Mouse (Mus musculus) lung, embryonic 16.5 days (tissue): ENCODE measurements around the gene Slc6a19. TPM values are rescaled to one million over a fixed set of nuclear protein-coding genes. Genes with fewer than 3 reads are reported as not detected.
A peak's percentile ranks its signal among the peaks of the same experiment; 100 is the strongest.
"Not testable (repeated sequence)": the region's sequence is repeated elsewhere in the genome, so short reads cannot be mapped to it uniquely, and the experiment has no call there.

ENCODE experiments used
- ATAC-seq: fragments of 200-750 bp; cut with Nextera tagmentation; 2 replicates; pipeline ENCODE4 v1.8.0; 2017; ENCODE audit warnings: low read depth, mild to moderate bottlenecking, moderate library complexity
- H3K27ac ChIP-seq: fragments of 300-500 bp; sonication (generic); 2 replicates; pipeline ENCODE4 v1.5.1; 2014; ENCODE audit warnings: mild to moderate bottlenecking, control low read depth, low read length
- H3K27me3 ChIP-seq: fragments of 300-500 bp; sonication (generic); 2 replicates; pipeline ENCODE4 v1.6.1; 2014; ENCODE audit warnings: low read depth, low read length, mixed read lengths; ENCODE audit not compliant: control insufficient read depth, insufficient read depth
- H3K36me3 ChIP-seq: fragments of 300-500 bp; sonication (generic); 2 replicates; pipeline ENCODE4 v1.6.1; 2014; ENCODE audit warnings: low read length; ENCODE audit not compliant: control insufficient read depth, insufficient read depth
- H3K4me1 ChIP-seq: fragments of 300-500 bp; sonication (generic); replicated peaks from 2 replicates; pipeline ENCODE4 v1.6.1; 2014; ENCODE audit warnings: low read length, mixed read lengths; ENCODE audit not compliant: control insufficient read depth, insufficient read depth
- H3K4me2 ChIP-seq: fragments of 300-500 bp; sonication (generic); 2 replicates; pipeline ENCODE4 v1.6.1; 2014; ENCODE audit warnings: low read depth, low read length, control low read depth
- H3K4me3 ChIP-seq: fragments of 300-500 bp; sonication (generic); 2 replicates; pipeline ENCODE4 v1.5.1; 2014; ENCODE audit warnings: mild to moderate bottlenecking, low read length, control low read depth
- H3K9ac ChIP-seq: fragments of 300-500 bp; sonication (generic); 2 replicates; pipeline ENCODE4 v1.6.1; 2014; ENCODE audit warnings: low read length, control low read depth
- H3K9me3 ChIP-seq: fragments of 300-500 bp; sonication (generic); 2 replicates; pipeline ENCODE4 v1.6.1; 2016; ENCODE audit warnings: low read length; ENCODE audit not compliant: control insufficient read depth
- WGBS: fragments of 180-500 bp; shearing (Covaris S2); extraction: QIAGEN DNeasy Blood & Tissue Kit; methylation state at CpG from one replicate; pipeline ENCODE4 v1.1.7; 2014; 5-methylcytosine and 5-hydroxymethylcytosine counted together
- polyA plus RNA-seq: library from polyadenylated mRNA; unstranded; fragments of >200 nt; fragmentation: Nextera tagmentation; extraction: Ambion mirVana; gene quantifications from 2 replicates; pipeline ENCODE4 v1.2.1, GENCODE M21; 2015

The Slc6a19 gene
- polyA plus RNA-seq, 1 experiment from 2014 or later, result not detected

GRCm38 (mm10) chr13:73720241-73720640 lies 15.6 kb upstream of the Slc6a19 start:
- Histone ChIP-seq H3K4me3 (no peak overlapping the region), H3K27ac (no peak overlapping the region), H3K36me3 (no peaks in the 10 kb centered on the region), H3K27me3 (no peaks in the 10 kb centered on the region), H3K4me2 (no peak overlapping the region), H3K9ac (no peak overlapping the region), H3K4me1 (no peaks in the 10 kb centered on the region), H3K9me3 (no peaks in the 10 kb centered on the region)
- ATAC-seq, result no peak
- 76% methylated on average over 4 of the region's 4 CpGs for WGBS

GRCm38 (mm10) chr13:73718225-73718624 lies 13.6 kb upstream of the Slc6a19 start:
- Histone ChIP-seq H3K9ac (no peak overlapping the region), H3K36me3 (no peaks in the 10 kb centered on the region), H3K27ac (no peak overlapping the region), H3K4me3 (no peak overlapping the region), H3K27me3 (no peaks in the 10 kb centered on the region), H3K9me3 (no peaks in the 10 kb centered on the region), H3K4me2 (no peak overlapping the region), H3K4me1 (no peaks in the 10 kb centered on the region)
- peak; percentile 45; the same call in 1 of the 2 replicates for ATAC-seq
- WGBS, result 0% methylated on average over 2 of the region's 2 CpGs

GRCm38 (mm10) chr13:73714020-73714419 lies 9.4 kb upstream of the Slc6a19 start:
- H3K27me3 ChIP-seq, result no peaks in the 10 kb centered on the region
- H3K9me3 ChIP-seq, result no peaks in the 10 kb centered on the region
- H3K9ac ChIP-seq, result no peak overlapping the region
- H3K27ac ChIP-seq, result no peak overlapping the region
- 57% methylated on average over 2 of the region's 2 CpGs for WGBS
- no peak overlapping the region for H3K4me3 ChIP-seq
- H3K4me2 ChIP-seq, result no peak overlapping the region
- no peaks in the 10 kb centered on the region for H3K36me3 ChIP-seq
- no peaks in the 10 kb centered on the region for H3K4me1 ChIP-seq
- ATAC-seq, result no peak

- H3K9ac ChIP-seq, result no peak overlapping the region
- WGBS, result 62% methylated on average over 4 of the region's 4 CpGs
- no peaks in the 10 kb centered on the region for H3K4me1 ChIP-seq
- H3K4me3 ChIP-seq, result no peak overlapping the region
- H3K4me2 ChIP-seq, result no peak overlapping the region
- no peaks in the 10 kb centered on the region for H3K27me3 ChIP-seq
- no peaks in the 10 kb centered on the region for H3K9me3 ChIP-seq
- no peak overlapping the region for H3K27ac ChIP-seq
- no peak for ATAC-seq
- H3K36me3 ChIP-seq, result no peaks in the 10 kb centered on the region
Measured at GRCm38 (mm10) chr13:73713204-73713603, 8.5 kb upstream of the Slc6a19 start.

- H3K4me2 ChIP-seq, result no peak overlapping the region
- H3K27me3 ChIP-seq, result no peaks in the 10 kb centered on the region
- H3K27ac ChIP-seq, result no peak overlapping the region
- H3K36me3 ChIP-seq, result no peaks in the 10 kb centered on the region
- no peak overlapping the region for H3K4me3 ChIP-seq
- no peak overlapping the region for H3K9ac ChIP-seq
- H3K9me3 ChIP-seq, result no peaks in the 10 kb centered on the region
- H3K4me1 ChIP-seq, result no peaks in the 10 kb centered on the region
- 62% methylated on average over 3 of the region's 3 CpGs for WGBS
- ATAC-seq, result no peak
Measured at GRCm38 (mm10) chr13:73712228-73712627, 7.6 kb upstream of the Slc6a19 start.

GRCm38 (mm10) chr13:73711803-73712202 lies 7.1 kb upstream of the Slc6a19 start:
- no peaks in the 10 kb centered on the region for H3K4me1 ChIP-seq
- H3K9ac ChIP-seq, result no peak overlapping the region
- H3K27me3 ChIP-seq, result no peaks in the 10 kb centered on the region
- no peaks in the 10 kb centered on the region for H3K9me3 ChIP-seq
- WGBS, result 82% methylated on average over 5 of the region's 5 CpGs
- H3K4me2 ChIP-seq, result no peak overlapping the region
- H3K36me3 ChIP-seq, result no peaks in the 10 kb centered on the region
- no peak overlapping the region for H3K27ac ChIP-seq
- no peak for ATAC-seq
- H3K4me3 ChIP-seq, result no peak overlapping the region

- Histone ChIP-seq H3K36me3 (no peaks in the 10 kb centered on the region), H3K4me1 (no peaks in the 10 kb centered on the region), H3K27ac (no peak overlapping the region), H3K4me3 (no peak overlapping the region), H3K9ac (no peak overlapping the region), H3K4me2 (no peak overlapping the region), H3K27me3 (no peaks in the 10 kb centered on the region), H3K9me3 (no peaks in the 10 kb centered on the region)
- ATAC-seq, result no peak
- 86% methylated on average over 5 of the region's 5 CpGs for WGBS
Measured at GRCm38 (mm10) chr13:73711221-73711620, 6.6 kb upstream of the Slc6a19 start.

GRCm38 (mm10) chr13:73709491-73709890 lies 4.8 kb upstream of the Slc6a19 start:
- no peak overlapping the region for H3K4me3 ChIP-seq
- WGBS, result 36% methylated on average over 6 of the region's 6 CpGs
- H3K36me3 ChIP-seq, result no peaks in the 10 kb centered on the region
- ATAC-seq, result no peak
- no peak overlapping the region for H3K9ac ChIP-seq
- H3K4me2 ChIP-seq, result no peak overlapping the region
- H3K27me3 ChIP-seq, result no peaks in the 10 kb centered on the region
- H3K9me3 ChIP-seq, result no peaks in the 10 kb centered on the region
- no peaks in the 10 kb centered on the region for H3K4me1 ChIP-seq
- H3K27ac ChIP-seq, result no peak overlapping the region

- H3K27me3 ChIP-seq, ATAC-seq: not testable (repeated sequence)
- 50% methylated on average over 4 of the region's 4 CpGs for WGBS
Measured at GRCm38 (mm10) chr13:73703486-73703885, 1.2 kb downstream of the Slc6a19 start.

GRCm38 (mm10) chr13:73702776-73703175 lies 1.9 kb downstream of the Slc6a19 start:
- 58% methylated on average over 4 of the region's 4 CpGs for WGBS
- H3K36me3 ChIP-seq, result no peaks in the 10 kb centered on the region
- no peak overlapping the region for H3K4me2 ChIP-seq
- peak; percentile 65 for ATAC-seq
- no peak overlapping the region for H3K27ac ChIP-seq
- H3K4me3 ChIP-seq, result no peak overlapping the region
- no peak overlapping the region for H3K9ac ChIP-seq
- H3K9me3 ChIP-seq, result no peaks in the 10 kb centered on the region
- H3K4me1 ChIP-seq, result no peaks in the 10 kb centered on the region
- H3K27me3 ChIP-seq, result no peaks in the 10 kb centered on the region

More at GRCm38 (mm10) chr13:73703486-73703885, 1.2 kb downstream of the Slc6a19 start:
- H3K27ac ChIP-seq, H3K9me3 ChIP-seq, H3K4me2 ChIP-seq, H3K4me1 ChIP-seq, H3K36me3 ChIP-seq, H3K4me3 ChIP-seq, H3K9ac ChIP-seq: not testable (repeated sequence)
